Mouse (Mus musculus) forebrain, embryonic 15.5 days (tissue): ENCODE measurements around the gene Mpv17l2. TPM values are rescaled to one million over a fixed set of nuclear protein-coding genes. Genes with fewer than 3 reads are reported as not detected.
A peak's percentile ranks its signal among the peaks of the same experiment; 100 is the strongest.

Experiments
- ATAC-seq: fragments of 200-750 bp; cut with Nextera tagmentation; replicated peaks from 2 replicates; pipeline ENCODE4 v1.8.0; 2017; ENCODE audit warnings: mild to moderate bottlenecking, moderate TSS enrichment, moderate library complexity
- H3K27ac ChIP-seq: fragments of 300-500 bp; sonication (generic); replicated peaks from 2 replicates; pipeline ENCODE4 v1.5.1; 2015; ENCODE audit warnings: mild to moderate bottlenecking, inconsistent platforms
- H3K27me3 ChIP-seq: fragments of 300-500 bp; sonication (generic); 2 replicates; pipeline ENCODE4 v1.6.1; 2015; ENCODE audit warnings: inconsistent platforms
- H3K36me3 ChIP-seq: fragments of 300-500 bp; sonication (generic); 2 replicates; pipeline ENCODE4 v1.6.1; 2015; ENCODE audit warnings: mild to moderate bottlenecking, inconsistent platforms
- H3K4me1 ChIP-seq: fragments of 300-500 bp; sonication (generic); 2 replicates; pipeline ENCODE4 v1.6.1; 2015; ENCODE audit warnings: inconsistent platforms
- H3K4me2 ChIP-seq: fragments of 300-500 bp; sonication (generic); replicated peaks from 2 replicates; pipeline ENCODE4 v1.6.1; 2015; ENCODE audit warnings: mild to moderate bottlenecking, inconsistent platforms
- H3K4me3 ChIP-seq: fragments of 300-500 bp; sonication (generic); 2 replicates; pipeline ENCODE4 v1.5.1; 2015; ENCODE audit warnings: mild to moderate bottlenecking, inconsistent platforms
- H3K9ac ChIP-seq: fragments of 300-500 bp; sonication (generic); replicated peaks from 2 replicates; pipeline ENCODE4 v1.6.1; 2015; ENCODE audit warnings: mild to moderate bottlenecking, inconsistent platforms
- H3K9me3 ChIP-seq: fragments of 300-500 bp; sonication (generic); 2 replicates; pipeline ENCODE4 v1.6.1; 2016; ENCODE audit warnings: inconsistent platforms
- WGBS: fragments of 180-500 bp; shearing (Covaris S2); methylation state at CpG from one replicate; pipeline ENCODE4 v1.1.7; 2015; ENCODE audit warnings: mixed read lengths; 5-methylcytosine and 5-hydroxymethylcytosine counted together
- polyA plus RNA-seq: library from polyadenylated mRNA; unstranded; fragments of >200 nt; fragmentation: Nextera tagmentation; extraction: Ambion mirVana; gene quantifications from 2 replicates; pipeline ENCODE4 v1.2.1, GENCODE M21; 2015

Mpv17l2 gene
- polyA plus RNA-seq, 1 experiment from 2014 or later = 51.5 TPM

GRCm38 (mm10) chr8:70764026-70764425, 3.3 kb upstream of the Mpv17l2 start:
- H3K4me3 ChIP-seq = no peak overlapping the region
- no peak overlapping the region for H3K27ac ChIP-seq
- H3K27me3 ChIP-seq = 0 out of 2 replicates have a peak, but pooled peaks cover 5% of the 10 kb centered on the region
- ATAC-seq = no peak
- H3K36me3 ChIP-seq = peaks cover 13% of the 10 kb centered on the region
- no peak overlapping the region for H3K4me2 ChIP-seq
- no peaks in the 10 kb centered on the region for H3K9me3 ChIP-seq
- H3K4me1 ChIP-seq = peaks cover 33% of the 10 kb centered on the region
- WGBS = 85% methylated on average over 8 of the region's 8 CpGs
- no peak overlapping the region for H3K9ac ChIP-seq

- peaks cover 12% of the 10 kb centered on the region for H3K36me3 ChIP-seq
- H3K27ac ChIP-seq = no peak overlapping the region
- H3K4me3 ChIP-seq = no peak overlapping the region
- H3K27me3 ChIP-seq = 0 out of 2 replicates have a peak, but pooled peaks cover 5% of the 10 kb centered on the region
- WGBS = 3% methylated on average over 3 of the region's 3 CpGs
- ATAC-seq = no peak
- H3K4me2 ChIP-seq = no peak overlapping the region
- H3K9me3 ChIP-seq = no peaks in the 10 kb centered on the region
- H3K9ac ChIP-seq = no peak overlapping the region
- peaks cover 39% of the 10 kb centered on the region for H3K4me1 ChIP-seq
Measured at GRCm38 (mm10) chr8:70763354-70763753, 2.6 kb upstream of the Mpv17l2 start.

- H3K4me2 ChIP-seq = no peak overlapping the region
- no peak overlapping the region for H3K27ac ChIP-seq
- H3K4me3 ChIP-seq = no peak overlapping the region
- no peak for ATAC-seq
- H3K27me3 ChIP-seq = 0 out of 2 replicates have a peak, but pooled peaks cover 5% of the 10 kb centered on the region
- no peaks in the 10 kb centered on the region for H3K9me3 ChIP-seq
- peaks cover 52% of the 10 kb centered on the region for H3K4me1 ChIP-seq
- peaks cover 11% of the 10 kb centered on the region; the same call in 1 of the 2 replicates for H3K36me3 ChIP-seq
- WGBS = 81% methylated on average over 1 of the region's 1 CpGs
- H3K9ac ChIP-seq = no peak overlapping the region
Measured at GRCm38 (mm10) chr8:70762118-70762517, 1.4 kb upstream of the Mpv17l2 start.

GRCm38 (mm10) chr8:70760350-70760749, 396 bp downstream of the Mpv17l2 start:
- Histone ChIP-seq H3K9me3 (no peaks in the 10 kb centered on the region), H3K27me3 (no peaks in the 10 kb centered on the region), H3K4me2 (peak overlapping the region; percentile 92), H3K4me1 (peaks cover 56% of the 10 kb centered on the region), H3K9ac (peak overlapping the region; percentile 77), H3K36me3 (peaks cover 23% of the 10 kb centered on the region), H3K27ac (peak overlapping the region; percentile 82), H3K4me3 (peak overlapping the region; percentile 69)
- no peak for ATAC-seq
- WGBS = under 1% methylated on average over 22 of the region's 22 CpGs

GRCm38 (mm10) chr8:70758616-70759561, 1.9 kb downstream of the Mpv17l2 start:
- H3K9me3 ChIP-seq = no peaks in the 10 kb centered on the region
- peak overlapping the region; percentile 92; the same call in 1 of the 2 replicates for H3K4me2 ChIP-seq
- 67% methylated on average over 19 of the region's 19 CpGs for WGBS
- no peak overlapping the region for H3K9ac ChIP-seq
- H3K4me1 ChIP-seq = peaks cover 62% of the 10 kb centered on the region
- H3K36me3 ChIP-seq = peaks cover 23% of the 10 kb centered on the region
- no peak for ATAC-seq
- 0 out of 2 replicates have a peak overlapping the region, but pooled peaks have one; percentile 69 for H3K4me3 ChIP-seq
- H3K27me3 ChIP-seq = no peaks in the 10 kb centered on the region
- peak overlapping the region; percentile 82 for H3K27ac ChIP-seq

GRCm38 (mm10) chr8:70758308-70758615, 2.5 kb downstream of the Mpv17l2 start:
- Histone ChIP-seq H3K27ac (peak overlapping the region; percentile 82), H3K36me3 (peaks cover 23% of the 10 kb centered on the region)

GRCm38 (mm10) chr8:70757523-70758307, 3.0 kb downstream of the Mpv17l2 start:
- WGBS = 57% methylated on average over 22 of the region's 22 CpGs
- Histone ChIP-seq H3K4me2 (no peak overlapping the region), H3K4me3 (no peak overlapping the region), H3K27ac (peak overlapping the region; percentile 82), H3K9me3 (no peaks in the 10 kb centered on the region), H3K36me3 (peaks cover 23% of the 10 kb centered on the region), H3K27me3 (no peaks in the 10 kb centered on the region), H3K9ac (no peak overlapping the region), H3K4me1 (peaks cover 62% of the 10 kb centered on the region)
- ATAC-seq = no peak

More at GRCm38 (mm10) chr8:70758308-70758615, 2.5 kb downstream of the Mpv17l2 start:
- WGBS = 59% methylated on average over 7 of the region's 7 CpGs
- no peak overlapping the region for H3K4me3 ChIP-seq
- H3K27me3 ChIP-seq = no peaks in the 10 kb centered on the region
- H3K4me2 ChIP-seq = no peak overlapping the region
- H3K9me3 ChIP-seq = no peaks in the 10 kb centered on the region
- peaks cover 62% of the 10 kb centered on the region for H3K4me1 ChIP-seq
- no peak for ATAC-seq
- H3K9ac ChIP-seq = no peak overlapping the region

- ATAC-seq = no peak
- no peak overlapping the region for H3K9ac ChIP-seq
- peak overlapping the region; percentile 82 for H3K27ac ChIP-seq
- 92% methylated on average over 6 of the region's 6 CpGs for WGBS
- H3K4me2 ChIP-seq = no peak overlapping the region
- H3K27me3 ChIP-seq = no peaks in the 10 kb centered on the region
- peaks cover 62% of the 10 kb centered on the region for H3K4me1 ChIP-seq
- H3K36me3 ChIP-seq = peaks cover 23% of the 10 kb centered on the region
- H3K9me3 ChIP-seq = no peaks in the 10 kb centered on the region
- H3K4me3 ChIP-seq = no peak overlapping the region
Measured at GRCm38 (mm10) chr8:70756476-70757040, 4.2 kb downstream of the Mpv17l2 start.

GRCm38 (mm10) chr8:70755661-70756475, 4.9 kb downstream of the Mpv17l2 start:
- Histone ChIP-seq H3K27ac (peak overlapping the region; percentile 89), H3K4me1 (peaks cover 57% of the 10 kb centered on the region)

GRCm38 (mm10) chr8:70754871-70755660, 5.7 kb downstream of the Mpv17l2 start:
- peak overlapping the region; percentile 74 for H3K4me3 ChIP-seq
- WGBS = 13% methylated on average over 50 of the region's 50 CpGs
- ATAC-seq = peak; percentile 39
- peaks cover 23% of the 10 kb centered on the region for H3K36me3 ChIP-seq
- no peaks in the 10 kb centered on the region for H3K9me3 ChIP-seq
- H3K27me3 ChIP-seq = no peaks in the 10 kb centered on the region
- H3K27ac ChIP-seq = peak overlapping the region; percentile 89
- peak overlapping the region; percentile 89 for H3K4me2 ChIP-seq
- H3K9ac ChIP-seq = peak overlapping the region; percentile 90
- peaks cover 53% of the 10 kb centered on the region for H3K4me1 ChIP-seq

More at GRCm38 (mm10) chr8:70755661-70756475, 4.9 kb downstream of the Mpv17l2 start:
- Histone ChIP-seq H3K4me3 (peak overlapping the region; percentile 74), H3K36me3 (peaks cover 23% of the 10 kb centered on the region), H3K27me3 (no peaks in the 10 kb centered on the region), H3K9me3 (no peaks in the 10 kb centered on the region), H3K9ac (peak overlapping the region; percentile 90), H3K4me2 (peak overlapping the region; percentile 89)
- no peak for ATAC-seq
- 87% methylated on average over 24 of the region's 24 CpGs for WGBS
